Mouse (Mus musculus) limb, embryonic 10.5 days (tissue): ENCODE results near the gene Dph2. TPM values are rescaled to one million over a fixed set of nuclear protein-coding genes. Genes with fewer than 3 reads are reported as not detected.
A peak's percentile ranks its signal among the peaks of the same experiment; 100 is the strongest.

Experiments
- DNase-seq: peaks from one replicate; pipeline ENCODE4 v3.0.0-alpha.2; 2017; ENCODE audit warnings: low spot score
- H3K27ac ChIP-seq: fragments of 300-500 bp; sonication (generic); 2 replicates; pipeline ENCODE4 v1.5.1; 2016; ENCODE audit warnings: mild to moderate bottlenecking
- H3K27me3 ChIP-seq: fragments of 300-500 bp; sonication (generic); 2 replicates; pipeline ENCODE4 v1.6.1; 2016; ENCODE audit warnings: low read depth, mild to moderate bottlenecking; ENCODE audit not compliant: poor library complexity, severe bottlenecking
- H3K36me3 ChIP-seq: fragments of 300-500 bp; sonication (generic); 2 replicates; pipeline ENCODE4 v1.6.1; 2016; ENCODE audit warnings: mild to moderate bottlenecking, moderate library complexity
- H3K4me1 ChIP-seq: fragments of 300-500 bp; sonication (generic); 2 replicates; pipeline ENCODE4 v1.6.1; 2016
- H3K4me3 ChIP-seq: fragments of 300-500 bp; sonication (generic); 2 replicates; pipeline ENCODE4 v1.5.1; 2016; ENCODE audit warnings: mild to moderate bottlenecking, moderate library complexity
- H3K9me3 ChIP-seq: fragments of 300-500 bp; sonication (generic); replicated peaks from 2 replicates; pipeline ENCODE4 v1.6.1; 2016; ENCODE audit warnings: mild to moderate bottlenecking
- WGBS: fragments of 180-500 bp; shearing (Covaris S2); methylation state at CpG from one replicate; pipeline ENCODE4 v1.1.7; 2016; 5-methylcytosine and 5-hydroxymethylcytosine counted together
- polyA plus RNA-seq: library from polyadenylated mRNA; unstranded; fragments of >200 nt; fragmentation: Nextera tagmentation; extraction: Ambion mirVana; gene quantifications from 2 replicates; pipeline ENCODE4 v1.2.1, GENCODE M21; 2016

Dph2 gene
- polyA plus RNA-seq, 1 experiment from 2014 or later, result 22.7 TPM

- WGBS, result 94% methylated on average over 4 of the region's 4 CpGs
- Histone ChIP-seq H3K4me1 (peaks cover 23% of the 10 kb centered on the region), H3K4me3 (no peak overlapping the region), H3K27ac (no peak overlapping the region), H3K36me3 (peaks cover 3% of the 10 kb centered on the region; the same call in 1 of the 2 replicates), H3K9me3 (no peaks in the 10 kb centered on the region), H3K27me3 (no peaks in the 10 kb centered on the region)
- DNase-seq, result no peak
Observed at GRCm38 (mm10) chr4:117917847-117918246, 26.0 kb upstream of the Dph2 start.

GRCm38 (mm10) chr4:117917402-117917801 lies 25.6 kb upstream of the Dph2 start:
- H3K36me3 ChIP-seq, result peaks cover 7% of the 10 kb centered on the region; the same call in 1 of the 2 replicates
- WGBS, result 89% methylated on average over 4 of the region's 4 CpGs
- H3K27ac ChIP-seq, result no peak overlapping the region
- no peaks in the 10 kb centered on the region for H3K27me3 ChIP-seq
- H3K4me3 ChIP-seq, result no peak overlapping the region
- DNase-seq, result no peak
- H3K4me1 ChIP-seq, result peaks cover 26% of the 10 kb centered on the region
- no peaks in the 10 kb centered on the region for H3K9me3 ChIP-seq

GRCm38 (mm10) chr4:117916386-117916785 lies 24.6 kb upstream of the Dph2 start:
- H3K27me3 ChIP-seq, result no peaks in the 10 kb centered on the region
- H3K9me3 ChIP-seq, result no peaks in the 10 kb centered on the region
- no peak for DNase-seq
- H3K27ac ChIP-seq, result no peak overlapping the region
- 79% methylated on average over 5 of the region's 5 CpGs for WGBS
- H3K4me3 ChIP-seq, result 0 out of 2 replicates have a peak overlapping the region, but pooled peaks have one; percentile 80
- peaks cover 17% of the 10 kb centered on the region for H3K36me3 ChIP-seq
- peaks cover 26% of the 10 kb centered on the region for H3K4me1 ChIP-seq

DNA sequence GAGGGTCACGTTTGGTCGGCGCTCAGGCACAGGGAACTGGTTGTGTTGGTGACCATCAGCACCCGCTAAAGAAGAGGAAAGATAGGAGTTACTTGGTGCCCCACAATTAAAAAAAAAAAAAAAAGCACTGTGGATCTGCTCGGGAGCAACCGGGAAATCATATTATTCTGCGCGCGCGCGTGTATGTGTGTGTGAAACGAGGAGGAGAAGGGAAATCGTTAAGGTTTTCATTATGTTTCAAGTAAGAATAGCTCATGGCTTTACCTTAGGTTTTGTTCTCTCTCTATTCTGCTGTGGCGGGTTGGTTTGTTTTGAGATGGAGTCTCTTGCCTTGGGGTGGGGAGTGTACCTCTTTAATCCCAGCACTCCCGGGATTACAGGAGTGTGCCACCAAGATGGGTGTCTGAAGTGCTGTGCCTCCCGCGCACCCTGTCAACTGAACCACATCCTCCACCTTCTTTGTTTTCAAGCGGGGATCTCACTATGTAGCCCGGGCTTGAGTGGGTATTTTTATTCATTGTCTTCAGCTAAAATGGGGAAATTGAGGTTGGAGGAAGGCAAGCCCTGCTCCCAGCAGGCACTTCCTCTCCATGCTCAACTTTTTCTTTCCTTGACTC lies 23.8 kb upstream of the Dph2 start:
- peak; percentile 42 for DNase-seq
- no peaks in the 10 kb centered on the region for H3K27me3 ChIP-seq
- no peaks in the 10 kb centered on the region for H3K9me3 ChIP-seq
- H3K4me1 ChIP-seq, result peaks cover 26% of the 10 kb centered on the region
- peak overlapping the region; percentile 80 for H3K4me3 ChIP-seq
- peak overlapping the region; percentile 97 for H3K27ac ChIP-seq
- WGBS, result 11% methylated on average over 19 of the region's 19 CpGs
- peaks cover 25% of the 10 kb centered on the region for H3K36me3 ChIP-seq

GRCm38 (mm10) chr4:117914591-117915442 lies 23.0 kb upstream of the Dph2 start, which contains the start of gene Ipo13:
Gene Ipo13, minus strand, starts transcription at chr4:117914999.
- peak within 1 kb of the TSS; percentile 80 for H3K4me3 ChIP-seq
- peaks cover 32% of the 10 kb centered on the region for H3K36me3 ChIP-seq
- WGBS, result under 1% methylated on average over 61 of the region's 61 CpGs
- DNase-seq, result peak; percentile 96
- H3K4me1 ChIP-seq, result peaks cover 26% of the 10 kb centered on the region
- peak within 1 kb of the TSS; percentile 97 for H3K27ac ChIP-seq
- no peaks in the 10 kb centered on the region for H3K9me3 ChIP-seq
- H3K27me3 ChIP-seq, result no peaks in the 10 kb centered on the region

- peak overlapping the region; percentile 80 for H3K4me3 ChIP-seq
- H3K4me1 ChIP-seq, result peaks cover 29% of the 10 kb centered on the region
- peak; percentile 35 for DNase-seq
- no peaks in the 10 kb centered on the region for H3K27me3 ChIP-seq
- peak overlapping the region; percentile 97 for H3K27ac ChIP-seq
- peaks cover 40% of the 10 kb centered on the region for H3K36me3 ChIP-seq
- 28% methylated on average over 8 of the region's 8 CpGs for WGBS
- H3K9me3 ChIP-seq, result no peaks in the 10 kb centered on the region
Observed at GRCm38 (mm10) chr4:117914031-117914430, 22.2 kb upstream of the Dph2 start.

GRCm38 (mm10) chr4:117913421-117913820 lies 21.6 kb upstream of the Dph2 start:
- H3K4me3 ChIP-seq, result peak overlapping the region; percentile 80

DNA sequence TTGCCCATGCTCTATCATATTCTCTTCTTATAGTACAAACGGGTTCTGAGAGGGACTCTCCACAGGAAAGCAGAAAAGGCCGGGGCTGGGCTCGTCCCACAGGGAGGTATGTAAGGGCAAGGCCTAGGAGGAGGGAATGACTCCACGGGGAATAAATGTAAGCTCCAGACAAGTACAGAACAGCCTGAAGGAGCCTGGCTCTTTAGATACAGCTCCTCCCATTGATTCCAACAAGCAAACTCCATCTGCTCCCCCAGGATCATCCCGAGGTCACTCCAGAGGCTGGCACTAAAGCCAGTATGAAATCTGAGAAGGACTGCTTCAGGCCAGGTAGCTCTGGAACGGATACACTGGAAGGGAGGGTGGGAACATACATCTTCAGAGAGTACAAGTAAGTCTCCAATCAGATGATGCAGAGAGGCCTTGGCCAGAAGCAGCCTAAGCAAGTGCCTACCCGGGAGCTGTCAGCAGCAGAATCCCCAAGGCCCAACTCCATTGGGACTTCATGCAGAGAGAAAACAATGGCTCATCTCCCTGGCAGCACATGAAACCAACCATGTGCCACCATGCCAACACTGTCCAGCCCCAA lies 20.9 kb upstream of the Dph2 start:
- Histone ChIP-seq H3K9me3 (no peaks in the 10 kb centered on the region), H3K27me3 (no peaks in the 10 kb centered on the region), H3K27ac (no peak overlapping the region), H3K4me3 (peak overlapping the region; percentile 80), H3K4me1 (peaks cover 31% of the 10 kb centered on the region), H3K36me3 (peaks cover 53% of the 10 kb centered on the region)
- 62% methylated on average over 7 of the region's 7 CpGs for WGBS
- DNase-seq, result no peak

More at GRCm38 (mm10) chr4:117913421-117913820, 21.6 kb upstream of the Dph2 start:
- peaks cover 31% of the 10 kb centered on the region for H3K4me1 ChIP-seq
- WGBS, result 55% methylated on average over 3 of the region's 3 CpGs
- no peaks in the 10 kb centered on the region for H3K9me3 ChIP-seq
- no peak for DNase-seq
- H3K27ac ChIP-seq, result no peak overlapping the region
- peaks cover 46% of the 10 kb centered on the region for H3K36me3 ChIP-seq
- no peaks in the 10 kb centered on the region for H3K27me3 ChIP-seq

GRCm38 (mm10) chr4:117912131-117912561 lies 20.3 kb upstream of the Dph2 start:
- Histone ChIP-seq H3K4me3 (no peak overlapping the region), H3K27ac (no peak overlapping the region), H3K4me1 (peaks cover 31% of the 10 kb centered on the region), H3K36me3 (peaks cover 57% of the 10 kb centered on the region), H3K9me3 (no peaks in the 10 kb centered on the region), H3K27me3 (no peaks in the 10 kb centered on the region)
- no peak for DNase-seq
- WGBS, result 93% methylated on average over 13 of the region's 13 CpGs

DNA sequence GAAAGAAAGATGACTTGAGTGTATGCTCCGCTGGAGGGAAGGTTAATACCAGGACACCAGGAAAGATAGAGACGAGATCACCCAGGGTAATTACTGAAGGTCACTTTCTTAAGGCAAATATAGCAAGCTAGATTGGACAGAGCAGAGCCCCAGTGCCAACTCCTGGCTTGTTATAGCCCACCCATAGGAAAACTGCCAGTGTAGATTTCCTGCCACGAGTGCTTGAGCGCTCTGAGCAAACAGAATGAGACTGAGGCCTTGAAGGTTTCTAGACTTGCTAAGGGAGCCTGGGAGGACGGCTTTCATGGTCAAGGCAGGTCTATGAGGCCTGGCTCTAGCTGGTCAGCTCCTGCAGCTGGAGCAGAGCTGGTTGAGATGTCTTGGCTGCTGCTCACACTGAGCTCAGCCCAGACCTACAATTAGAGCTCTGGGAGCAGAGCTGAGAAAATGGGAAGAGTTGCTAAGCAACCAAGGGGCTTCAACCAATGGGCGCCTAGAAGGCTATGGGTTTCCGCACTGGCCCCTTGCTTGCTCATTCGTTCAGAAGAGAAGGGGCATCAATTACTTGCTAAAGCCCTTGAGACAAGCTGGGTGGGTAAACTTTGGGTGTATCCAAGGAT lies 17.1 kb upstream of the Dph2 start:
- Histone ChIP-seq H3K4me1 (peaks cover 19% of the 10 kb centered on the region), H3K36me3 (peaks cover 86% of the 10 kb centered on the region), H3K27me3 (no peaks in the 10 kb centered on the region), H3K4me3 (no peak overlapping the region), H3K27ac (no peak overlapping the region), H3K9me3 (no peaks in the 10 kb centered on the region)
- 85% methylated on average over 8 of the region's 8 CpGs for WGBS
- no peak for DNase-seq

GRCm38 (mm10) chr4:117906196-117906595 lies 14.4 kb upstream of the Dph2 start:
- WGBS, result 94% methylated on average over 3 of the region's 3 CpGs
- H3K27me3 ChIP-seq, result no peaks in the 10 kb centered on the region
- H3K27ac ChIP-seq, result no peak overlapping the region
- H3K9me3 ChIP-seq, result no peaks in the 10 kb centered on the region
- peaks cover 5% of the 10 kb centered on the region; the same call in 1 of the 2 replicates for H3K4me1 ChIP-seq
- no peak overlapping the region for H3K4me3 ChIP-seq
- no peak for DNase-seq
- H3K36me3 ChIP-seq, result peaks cover 94% of the 10 kb centered on the region

DNA sequence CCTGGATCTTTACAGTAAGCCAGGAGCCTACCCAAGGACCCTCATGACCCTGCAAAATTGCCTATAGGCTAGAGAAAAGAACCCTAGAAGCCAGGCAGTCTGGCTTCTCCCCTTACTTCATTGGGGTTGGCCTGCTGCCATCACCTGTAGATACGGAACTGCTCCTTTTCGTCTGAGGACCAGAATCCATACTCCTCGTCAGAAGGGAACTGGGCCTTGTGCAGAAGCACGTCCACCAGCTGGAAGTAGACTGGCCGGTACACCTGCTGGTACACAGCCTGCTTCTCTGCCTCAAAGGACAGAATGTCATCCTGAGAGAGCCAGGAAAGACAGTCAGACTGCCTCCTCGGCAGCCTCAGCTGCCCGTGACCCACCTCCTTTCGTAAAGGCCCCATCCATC lies 12.9 kb upstream of the Dph2 start:
- Histone ChIP-seq H3K36me3 (peaks cover 94% of the 10 kb centered on the region), H3K9me3 (no peaks in the 10 kb centered on the region), H3K27me3 (no peaks in the 10 kb centered on the region), H3K4me1 (peaks cover 5% of the 10 kb centered on the region; the same call in 1 of the 2 replicates), H3K27ac (no peak overlapping the region), H3K4me3 (no peak overlapping the region)
- no peak for DNase-seq
- 95% methylated on average over 8 of the region's 8 CpGs for WGBS
